Mouse (Mus musculus) CH12.LX (cell line): ENCODE measurements around the gene Scaf11. TPM values are rescaled to one million over a fixed set of nuclear protein-coding genes. Genes with fewer than 3 reads are reported as not detected.
A peak's percentile ranks its signal among the peaks of the same experiment; 100 is the strongest.

Experiments used
- DNase-seq: peaks from one replicate; pipeline ENCODE4 v3.0.0-alpha.2; 2013; ENCODE audit errors: extremely low read depth
- H3K27ac ChIP-seq: 2 replicates; pipeline ENCODE4 v1.5.1; 2012; ENCODE audit warnings: low read depth, mild to moderate bottlenecking, control low read depth, moderate library complexity; ENCODE audit not compliant: insufficient read depth
- H3K27me3 ChIP-seq: replicated peaks from 2 replicates; pipeline ENCODE3; 2012; ENCODE audit warnings: inconsistent platforms
- H3K36me3 ChIP-seq, 2 experiments: replicated peaks in 1 of 2; 2 replicates each; pipeline versions ENCODE3 to v1.6.1; 2012; ENCODE audit warnings: inconsistent platforms in 1 of 2, low read length in 1 of 2, mild to moderate bottlenecking in 1 of 2, mixed read lengths in 1 of 2, moderate library complexity in 1 of 2; ENCODE audit not compliant: control insufficient read depth in 1 of 2, insufficient read depth in 1 of 2
- H3K4me1 ChIP-seq, 2 experiments: 2 replicates each; pipeline ENCODE4 v1.6.1; 2012; ENCODE audit warnings: inconsistent platforms in 1 of 2, moderate library complexity in 1 of 2; ENCODE audit not compliant: insufficient read depth in 2 of 2, control insufficient read depth in 1 of 2
- H3K4me2 ChIP-seq: 2 replicates; pipeline ENCODE4 v1.6.1; 2012; ENCODE audit warnings: low read depth, mild to moderate bottlenecking, control low read depth; ENCODE audit not compliant: poor library complexity, insufficient read depth, severe bottlenecking
- H3K4me3 ChIP-seq, 3 experiments: fragments of 150-350 bp in 1 of 3; sonication (generic) in 1 of 3; replicated peaks in 1 of 3; 2 replicates each; pipeline versions ENCODE3 to v1.5.1; 2011 to 2012; ENCODE audit warnings: low read depth in 2 of 3, low read length in 2 of 3, mild to moderate bottlenecking in 2 of 3, moderate library complexity in 2 of 3, control low read depth in 1 of 3, improper control_type of control experiment in 1 of 3, inconsistent platforms in 1 of 3, mixed read lengths in 1 of 3; ENCODE audit not compliant: poor library complexity in 1 of 3
- H3K79me2 ChIP-seq: replicated peaks from 2 replicates; pipeline ENCODE4 v1.6.1; 2012; ENCODE audit warnings: mild to moderate bottlenecking, moderate library complexity; ENCODE audit not compliant: control insufficient read depth, poor library complexity, insufficient read depth, severe bottlenecking; ENCODE audit errors: extremely low read depth
- H3K9ac ChIP-seq: 2 replicates; pipeline ENCODE4 v1.6.1; 2012; ENCODE audit warnings: low read depth, mild to moderate bottlenecking, control low read depth, moderate library complexity; ENCODE audit not compliant: insufficient read depth
- H3K9me3 ChIP-seq: replicated peaks from 2 replicates; pipeline ENCODE3; 2012; ENCODE audit warnings: low read length, inconsistent platforms, mixed read lengths
- BHLHE40 ChIP-seq: IDR thresholded peaks from 2 replicates; pipeline ENCODE4 v1.6.1; 2011; ENCODE audit warnings: mild to moderate bottlenecking, low read depth, low read length, improper control_type of control experiment
- CHD1 ChIP-seq: IDR thresholded peaks from 2 replicates; pipeline ENCODE4 v1.6.1; 2012; ENCODE audit warnings: low read depth, low read length, improper control_type of control experiment, inconsistent platforms
- CHD2 ChIP-seq: IDR thresholded peaks from 2 replicates; pipeline ENCODE4 v1.6.1; 2011; ENCODE audit warnings: low read length, improper control_type of control experiment
- CTCF ChIP-seq, 2 experiments: IDR thresholded peaks in 1 of 2; conservative IDR thresholded peaks in 1 of 2; 2 replicates each; pipeline ENCODE4 v1.5.1; 2011 to 2012; ENCODE audit warnings: low read depth in 2 of 2, low read length in 2 of 2, improper control_type of control experiment in 1 of 2, inconsistent platforms in 1 of 2, mild to moderate bottlenecking in 1 of 2, moderate library complexity in 1 of 2
- E2F4 ChIP-seq: IDR thresholded peaks from 2 replicates; pipeline ENCODE4 v1.6.1; 2011; ENCODE audit warnings: low read depth, low read length, improper control_type of control experiment; ENCODE audit not compliant: insufficient replicate concordance
- ELF1 ChIP-seq: IDR thresholded peaks from 2 replicates; pipeline ENCODE4 v1.6.1; 2014; ENCODE audit warnings: low read depth, mild to moderate bottlenecking, inconsistent platforms, low read length, improper control_type of control experiment
- EP300 ChIP-seq: IDR thresholded peaks from 2 replicates; pipeline ENCODE4 v1.6.1; 2011; ENCODE audit warnings: low read length, improper control_type of control experiment
- ETS1 ChIP-seq: conservative IDR thresholded peaks from 2 replicates; pipeline ENCODE4 v1.6.1; 2012; ENCODE audit warnings: low read depth, mild to moderate bottlenecking, inconsistent platforms, low read length, improper control_type of control experiment, moderate library complexity
- GABPA ChIP-seq: IDR thresholded peaks from 2 replicates; pipeline ENCODE4 v1.6.1; 2012; ENCODE audit warnings: low read depth, low read length, improper control_type of control experiment, inconsistent platforms; ENCODE audit not compliant: insufficient replicate concordance
- HCFC1 ChIP-seq: IDR thresholded peaks from 2 replicates; pipeline ENCODE4 v1.6.1; 2012; ENCODE audit warnings: low read depth, mild to moderate bottlenecking, inconsistent platforms, low read length, improper control_type of control experiment
- IRF4 ChIP-seq: IDR thresholded peaks from 2 replicates; pipeline ENCODE4 v1.6.1; 2014; ENCODE audit warnings: low read depth, mild to moderate bottlenecking, inconsistent platforms, low read length, improper control_type of control experiment
- JUN ChIP-seq: IDR thresholded peaks from 2 replicates; pipeline ENCODE4 v1.6.1; 2011; ENCODE audit warnings: low read depth, mild to moderate bottlenecking, low read length, improper control_type of control experiment, moderate library complexity; ENCODE audit not compliant: insufficient read depth
- JUND ChIP-seq: conservative IDR thresholded peaks from 2 replicates; pipeline ENCODE4 v1.6.1; 2011; ENCODE audit warnings: low read depth, low read length, improper control_type of control experiment
- KAT2A ChIP-seq: IDR thresholded peaks from 2 replicates; pipeline ENCODE4 v1.6.1; 2012; ENCODE audit warnings: low read length, improper control_type of control experiment, inconsistent platforms; ENCODE audit not compliant: insufficient replicate concordance
- MAFK ChIP-seq: IDR thresholded peaks from 2 replicates; pipeline ENCODE4 v1.6.1; 2011; ENCODE audit warnings: low read length, improper control_type of control experiment; ENCODE audit not compliant: insufficient replicate concordance
- MAX ChIP-seq: IDR thresholded peaks from 2 replicates; pipeline ENCODE4 v1.6.1; 2011; ENCODE audit warnings: low read length, improper control_type of control experiment
- MAZ ChIP-seq: IDR thresholded peaks from 2 replicates; pipeline ENCODE4 v1.6.1; 2012; ENCODE audit warnings: low read depth, mild to moderate bottlenecking, inconsistent platforms, low read length, improper control_type of control experiment, moderate library complexity
- MEF2A ChIP-seq: IDR thresholded peaks from 2 replicates; pipeline ENCODE4 v1.6.1; 2014; ENCODE audit warnings: low read depth, mild to moderate bottlenecking, inconsistent platforms, low read length, improper control_type of control experiment, borderline replicate concordance
- MXI1 ChIP-seq: IDR thresholded peaks from 2 replicates; pipeline ENCODE4 v1.6.1; 2011; ENCODE audit warnings: mild to moderate bottlenecking, low read depth, low read length, improper control_type of control experiment
- MYC ChIP-seq: IDR thresholded peaks from 2 replicates; pipeline ENCODE4 v1.6.1; 2011; ENCODE audit warnings: low read depth, mild to moderate bottlenecking, improper control_type of control experiment, low read length
- NELFE ChIP-seq: IDR thresholded peaks from 2 replicates; pipeline ENCODE4 v1.6.1; 2011; ENCODE audit warnings: low read depth, low read length, improper control_type of control experiment
- NRF1 ChIP-seq: IDR thresholded peaks from 2 replicates; pipeline ENCODE4 v1.6.1; 2014; ENCODE audit warnings: low read depth, mild to moderate bottlenecking, inconsistent platforms, low read length, improper control_type of control experiment, moderate library complexity
- PAX5 ChIP-seq: IDR thresholded peaks from 2 replicates; pipeline ENCODE4 v1.6.1; 2012; ENCODE audit warnings: low read length, inconsistent platforms, mixed read lengths
- POLR2A ChIP-seq: IDR thresholded peaks from 2 replicates; pipeline ENCODE4 v1.6.1; 2011; ENCODE audit warnings: low read depth, mild to moderate bottlenecking, improper control_type of control experiment, low read length
- POLR2AphosphoS2 ChIP-seq: IDR thresholded peaks from 2 replicates; pipeline ENCODE4 v1.6.1; 2011; ENCODE audit warnings: low read depth, low read length, improper control_type of control experiment
- RAD21 ChIP-seq: IDR thresholded peaks from 2 replicates; pipeline ENCODE4 v1.6.1; 2011; ENCODE audit warnings: low read depth, mild to moderate bottlenecking, low read length, improper control_type of control experiment, moderate library complexity
- RCOR1 ChIP-seq: conservative IDR thresholded peaks from 2 replicates; pipeline ENCODE4 v1.6.1; 2012; ENCODE audit warnings: low read depth, mild to moderate bottlenecking, inconsistent platforms, low read length, improper control_type of control experiment
- SIN3A ChIP-seq: IDR thresholded peaks from 2 replicates; pipeline ENCODE4 v1.6.1; 2012; ENCODE audit warnings: low read length, improper control_type of control experiment, inconsistent platforms
- SMC3 ChIP-seq: IDR thresholded peaks from 2 replicates; pipeline ENCODE4 v1.6.1; 2011; ENCODE audit warnings: low read depth, low read length, improper control_type of control experiment
- TBP ChIP-seq: conservative IDR thresholded peaks from 2 replicates; pipeline ENCODE4 v1.6.1; 2011; ENCODE audit warnings: low read depth, low read length, improper control_type of control experiment
- TCF12 ChIP-seq: IDR thresholded peaks from 2 replicates; pipeline ENCODE4 v1.6.1; 2014; ENCODE audit warnings: low read depth, mild to moderate bottlenecking, inconsistent platforms, low read length, improper control_type of control experiment
- UBTF ChIP-seq: IDR thresholded peaks from 2 replicates; pipeline ENCODE4 v1.6.1; 2012; ENCODE audit warnings: low read depth, mild to moderate bottlenecking, inconsistent platforms, low read length, improper control_type of control experiment, moderate library complexity
- USF1 ChIP-seq: IDR thresholded peaks from 2 replicates; pipeline ENCODE4 v1.6.1; 2014; ENCODE audit warnings: low read depth, mild to moderate bottlenecking, inconsistent platforms, low read length, improper control_type of control experiment
- USF2 ChIP-seq: conservative IDR thresholded peaks from 2 replicates; pipeline ENCODE4 v1.6.1; 2011; ENCODE audit warnings: low read depth, low read length, improper control_type of control experiment
- ZC3H11A ChIP-seq: IDR thresholded peaks from 2 replicates; pipeline ENCODE4 v1.6.1; 2012; ENCODE audit warnings: low read depth, mild to moderate bottlenecking, inconsistent platforms, low read length, improper control_type of control experiment
- ZKSCAN1 ChIP-seq: IDR thresholded peaks from 2 replicates; pipeline ENCODE4 v1.6.1; 2012; ENCODE audit warnings: low read depth, inconsistent platforms, low read length, improper control_type of control experiment, borderline replicate concordance
- ZMIZ1 ChIP-seq: IDR thresholded peaks from 2 replicates; pipeline ENCODE4 v1.6.1; 2012; ENCODE audit warnings: low read depth, mild to moderate bottlenecking, inconsistent platforms, low read length, improper control_type of control experiment
- ZNF384 ChIP-seq: IDR thresholded peaks from 2 replicates; pipeline ENCODE4 v1.6.1; 2012; ENCODE audit warnings: low read depth, low read length, improper control_type of control experiment, inconsistent platforms
- dilution Hi-C: fragments of 300-500 bp; cut with MboI; formaldehyde crosslinking; loops from 2 replicates; pipeline ENCODE4 v1.14.3; 2020; ENCODE audit warnings: low sequenced_read_pairs; ENCODE audit not compliant: extremely low pct_unique_long_range_greater_than_20kb, extremely low pct_ligation_motif_present
- in situ Hi-C: fragments of 300-500 bp; cut with MboI; formaldehyde crosslinking; loops from 3 replicates; pipeline ENCODE4 v1.14.3; 2019; ENCODE audit warnings: low sequenced_read_pairs, low pct_ligation_motif_present, low pct_unique_long_range_greater_than_20kb, mixed read lengths
- polyA plus RNA-seq: library from polyadenylated mRNA; unstranded; fragments of >175 nt; gene quantifications from 2 replicates; pipeline ENCODE4 v1.2.1, GENCODE M21; 2012; ENCODE audit warnings: low read depth; ENCODE audit not compliant: insufficient read length
- total RNA-seq, 2 experiments: library from RNA; depleted of rRNA; stranded (reverse); fragments of 300-350 nt in 1 of 2; fragments of >200 nt in 1 of 2; gene quantifications; 2 replicates each; pipeline ENCODE4 v1.2.3; 2012 to 2014

The Scaf11 gene
- total and polyA plus RNA-seq, 3 experiments, result 57.2 to 88.0 (median 59.8) TPM

- DNase-seq, result peak; percentile 75
- Histone ChIP-seq H3K27me3 (peaks cover 9% of the 10 kb centered on the region), H3K27ac (no peak overlapping the region), H3K36me3 (no peaks in the 10 kb centered on the region), H3K9me3 (peaks cover 19% of the 10 kb centered on the region), H3K9ac (peak overlapping the region; percentile 91), H3K79me2 (no peaks in the 10 kb centered on the region), H3K4me3 (peak overlapping the region; percentile 48 to 61 (median 49)), H3K4me2 (peak overlapping the region; percentile 59), H3K4me1 (peaks cover 3 to 4% of the 10 kb centered on the region in 2 experiments; a peak in 3 of 4 replicates)
- no peak for TF ChIP-seq JUN
- TF ChIP-seq PAX5, result no peak
- no peak for TF ChIP-seq IRF4
- no peak for TF ChIP-seq BHLHE40
- no peak for TF ChIP-seq MAZ
- no peak for TF ChIP-seq UBTF
- peak; percentile 80 to 87 for TF ChIP-seq CTCF (conservative IDR thresholded peaks at IDR 0.05 in 1 of 2, IDR thresholded peaks at IDR 0.05 in 1 of 2; ENCODE audit: low read depth in 2 of 2, low read length in 2 of 2)
- no peak for TF ChIP-seq ETS1
- peak; percentile 71 for TF ChIP-seq SMC3
- no peak for TF ChIP-seq POLR2AphosphoS2
- TF ChIP-seq EP300, result no peak
- TF ChIP-seq JUND, result no peak
- no peak for TF ChIP-seq MAX
- TF ChIP-seq ZMIZ1, result no peak
- TF ChIP-seq KAT2A, result no peak
- no peak for TF ChIP-seq MEF2A
- 0 out of 2 replicates have a peak, but pooled peaks have one; percentile 38 for TF ChIP-seq NELFE
- no peak for TF ChIP-seq E2F4
- TF ChIP-seq HCFC1, result peak; percentile 44; the same call in 1 of the 2 replicates
- no peak for TF ChIP-seq ZNF384
- no peak for TF ChIP-seq TCF12
- TF ChIP-seq MAFK, result no peak
- TF ChIP-seq NRF1, result no peak
- TF ChIP-seq CHD1, result no peak
- TF ChIP-seq POLR2A, result 0 out of 2 replicates have a peak, but pooled peaks have one; percentile 17
- peak; percentile 41; the same call in 1 of the 2 replicates for TF ChIP-seq ELF1
- TF ChIP-seq SIN3A, result no peak
- no peak for TF ChIP-seq ZC3H11A
- no peak for TF ChIP-seq USF2
- TF ChIP-seq RCOR1, result no peak
- no peak for TF ChIP-seq ZKSCAN1
- TF ChIP-seq MYC, result no peak
- TF ChIP-seq TBP, result peak; percentile 60
- TF ChIP-seq MXI1, result no peak
- TF ChIP-seq GABPA, result no peak
- TF ChIP-seq RAD21, result peak; percentile 73
- TF ChIP-seq USF1, result no peak
- TF ChIP-seq CHD2, result no peak
- dilution Hi-C loops (no loop called here), in situ Hi-C loops (no loop called here)
Observed at GRCm38 (mm10) chr15:96507097-96507840, 46.6 kb upstream of the Scaf11 start.
